Mouse (Mus musculus) macrophage (primary cell): Measurements from ENCODE around the gene Camk2n2. TPM values are rescaled to one million over a fixed set of nuclear protein-coding genes. Genes with fewer than 3 reads are reported as not detected.

Source experiments
- H3K27ac ChIP-seq: fragments of 350-480 bp; formaldehyde crosslinking; 2 replicates; pipeline ENCODE4 v1.9.0; 2021
- H3K36me3 ChIP-seq: fragments of 350-480 bp; formaldehyde crosslinking; 2 replicates; pipeline ENCODE4 v1.9.0; 2021; ENCODE audit errors: inconsistent target
- H3K4me3 ChIP-seq: fragments of 350-480 bp; formaldehyde crosslinking; 2 replicates; pipeline ENCODE4 v1.9.0; 2021; ENCODE audit errors: inconsistent target
- H3K79me2 ChIP-seq: fragments of 350-480 bp; formaldehyde crosslinking; 2 replicates; pipeline ENCODE4 v1.9.0; 2021; ENCODE audit errors: inconsistent target
- WGBS: methylation state at CpG from one replicate; pipeline ENCODE4 v1.1.7; 2026; ENCODE audit warnings: inconsistent platforms; ENCODE audit not compliant: missing documents; 5-methylcytosine and 5-hydroxymethylcytosine counted together
- polyA plus RNA-seq: library from polyadenylated mRNA; stranded (reverse); fragments of 250-400 nt; gene quantifications from 3 replicates; pipeline ENCODE4 v1.2.4, GENCODE M21; 2018; ENCODE audit warnings: inconsistent platforms

The Camk2n2 gene
- polyA plus RNA-seq, 1 experiment from 2014 or later, result 2.1 TPM

DNA sequence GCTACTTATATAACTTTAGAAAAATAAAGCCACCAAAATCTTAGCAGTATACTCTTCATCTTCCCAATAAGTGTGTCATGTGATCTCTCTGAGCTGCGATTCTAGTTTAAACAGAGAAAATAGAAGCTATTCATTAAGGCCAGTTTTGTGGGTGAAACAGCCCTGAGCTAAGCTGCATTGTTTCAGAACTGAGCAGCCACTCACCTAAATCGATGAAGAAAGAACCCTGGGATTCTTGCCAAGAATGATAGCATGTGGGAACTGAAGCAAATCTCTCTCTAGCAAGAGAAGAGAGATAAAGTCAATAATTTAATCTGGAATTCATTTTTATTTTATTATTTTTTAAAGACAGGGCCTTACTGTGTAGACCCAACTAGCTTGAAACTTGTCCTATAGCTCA, 2.1 kb upstream of the Camk2n2 start:
- no peaks in the 10 kb centered on the region for H3K36me3 ChIP-seq
- WGBS, result 47% methylated on average over 2 of the region's 2 CpGs
- H3K4me3 ChIP-seq, result no peak overlapping the region
- H3K27ac ChIP-seq, result no peak overlapping the region
- H3K79me2 ChIP-seq, result no peaks in the 10 kb centered on the region

GRCm38 (mm10) chr16:20621991-20622685, 1.1 kb upstream of the Camk2n2 start:
- Histone ChIP-seq H3K4me3 (peak overlapping the region; percentile 54), H3K36me3 (no peaks in the 10 kb centered on the region), H3K27ac (0 out of 2 replicates have a peak overlapping the region, but pooled peaks have one; percentile 13), H3K79me2 (no peaks in the 10 kb centered on the region)
- whole genome bisulfite sequencing, result 0% methylated on average over 22 of the region's 37 CpGs

DNA sequence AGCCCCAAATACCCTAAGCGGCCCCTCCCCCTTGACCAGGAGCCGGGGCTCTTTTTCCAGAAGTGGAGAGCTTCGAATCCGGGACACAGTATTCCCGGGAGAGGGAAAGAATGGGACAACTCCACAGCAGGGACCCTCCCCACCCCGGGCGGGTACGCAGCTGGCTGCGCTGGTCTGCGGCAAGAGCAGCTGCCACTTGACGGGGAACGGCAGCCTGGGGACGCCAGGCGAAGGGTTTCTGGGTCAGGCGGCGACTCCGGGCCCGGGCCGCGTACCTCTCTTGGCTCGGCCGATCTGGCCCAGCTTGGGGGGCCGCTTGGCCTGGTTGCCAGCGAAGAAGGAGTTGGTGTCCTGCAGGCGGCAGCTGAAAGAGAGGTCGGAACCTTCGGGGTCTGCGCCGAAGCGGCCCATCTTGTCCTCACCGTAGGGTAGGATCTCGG, 316 bp downstream of the Camk2n2 start:
- no peak overlapping the region for H3K27ac ChIP-seq
- no peaks in the 10 kb centered on the region for H3K79me2 ChIP-seq
- 2% methylated on average over 32 of the region's 32 CpGs for WGBS
- no peak overlapping the region for H3K4me3 ChIP-seq
- no peaks in the 10 kb centered on the region for H3K36me3 ChIP-seq

DNA sequence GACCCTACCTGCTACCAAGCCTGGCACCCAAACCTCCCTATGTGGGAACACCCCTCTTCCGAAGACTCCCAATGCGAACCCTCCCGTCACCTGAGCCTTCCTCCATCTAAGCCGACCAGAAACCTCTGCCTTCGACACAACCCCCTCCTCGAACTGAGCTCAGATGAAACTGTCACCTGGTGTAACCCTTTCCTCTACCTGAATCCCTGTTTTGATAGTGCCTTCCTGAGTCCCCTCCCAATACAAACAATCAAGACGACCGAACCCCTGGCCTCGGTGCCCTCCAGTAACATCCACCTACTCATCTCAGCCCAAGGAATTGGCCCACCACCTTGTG, 720 bp downstream of the Camk2n2 start:
- Histone ChIP-seq H3K79me2 (no peaks in the 10 kb centered on the region), H3K4me3 (no peak overlapping the region)

DNA sequence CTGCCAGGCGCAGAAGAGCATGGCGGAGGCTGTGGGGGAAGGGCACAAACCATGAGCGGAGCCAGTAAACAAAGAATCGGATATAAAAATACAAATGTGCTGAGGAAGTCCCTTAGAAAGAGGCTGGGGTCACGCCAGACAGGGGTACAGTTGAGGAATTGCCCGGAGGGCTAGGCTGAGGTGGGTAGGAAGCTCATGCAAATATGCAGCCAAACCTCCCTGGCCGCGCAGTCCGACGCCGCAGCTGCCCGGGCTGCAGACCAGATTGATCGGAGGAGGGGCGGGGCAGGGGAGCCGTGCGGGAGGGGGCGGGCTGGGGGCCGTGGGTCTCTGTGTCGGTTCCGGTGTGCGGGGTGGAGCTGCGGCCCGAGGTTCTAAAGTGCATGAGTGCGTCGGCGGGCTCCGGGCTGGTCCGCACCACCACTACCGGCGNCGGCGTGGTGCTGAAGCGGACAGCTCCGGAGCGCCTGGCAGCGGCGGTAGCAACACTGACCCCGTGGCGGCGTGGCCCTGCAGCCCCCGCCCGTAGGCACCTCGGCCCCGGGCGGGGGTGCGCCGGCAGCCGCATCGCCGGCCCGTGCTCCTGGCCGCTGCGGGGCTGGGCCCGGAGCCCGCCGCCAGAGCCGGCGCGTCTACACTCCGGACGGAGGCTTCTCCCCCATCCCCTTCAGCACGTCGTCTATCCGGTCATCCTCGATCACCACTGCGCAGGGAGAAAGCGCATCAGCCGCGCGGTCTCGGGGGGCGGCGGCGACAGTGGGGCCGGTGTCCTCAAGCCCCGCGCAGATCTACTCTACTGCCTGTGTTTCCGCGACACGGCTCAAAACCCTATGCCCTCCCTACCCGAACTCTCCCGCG, 1.3 kb downstream of the Camk2n2 start:
- Histone ChIP-seq H3K27ac (no peak overlapping the region), H3K79me2 (no peaks in the 10 kb centered on the region), H3K4me3 (no peak overlapping the region), H3K36me3 (no peaks in the 10 kb centered on the region)
- 6% methylated on average over 78 of the region's 83 CpGs for WGBS

More for the DNA sequence above, 720 bp downstream of the Camk2n2 start:
- H3K27ac ChIP-seq, result no peak overlapping the region
- no peaks in the 10 kb centered on the region for H3K36me3 ChIP-seq
- WGBS, result 7% methylated on average over 9 of the region's 9 CpGs

- Histone ChIP-seq H3K79me2 (peaks cover 20% of the 10 kb centered on the region; the same call in 1 of the 2 replicates), H3K36me3 (peaks cover 5% of the 10 kb centered on the region), H3K27ac (peak within 1 kb of the TSS; percentile 34), H3K4me3 (peak within 1 kb of the TSS; percentile 82)
- WGBS, result 1% methylated on average over 41 of the region's 41 CpGs
Observed at GRCm38 (mm10) chr16:20611357-20612227, 9.5 kb downstream of the Camk2n2 start, which contains the start of the genes Eef1akmt4, Gm49333 and Alg3. Gene Eef1akmt4, plus strand, starts transcription at chr16:20611593. Gene Gm49333, plus strand, starts transcription at chr16:20611610. Gene Alg3, minus strand, starts transcription at chr16:20611735.

DNA sequence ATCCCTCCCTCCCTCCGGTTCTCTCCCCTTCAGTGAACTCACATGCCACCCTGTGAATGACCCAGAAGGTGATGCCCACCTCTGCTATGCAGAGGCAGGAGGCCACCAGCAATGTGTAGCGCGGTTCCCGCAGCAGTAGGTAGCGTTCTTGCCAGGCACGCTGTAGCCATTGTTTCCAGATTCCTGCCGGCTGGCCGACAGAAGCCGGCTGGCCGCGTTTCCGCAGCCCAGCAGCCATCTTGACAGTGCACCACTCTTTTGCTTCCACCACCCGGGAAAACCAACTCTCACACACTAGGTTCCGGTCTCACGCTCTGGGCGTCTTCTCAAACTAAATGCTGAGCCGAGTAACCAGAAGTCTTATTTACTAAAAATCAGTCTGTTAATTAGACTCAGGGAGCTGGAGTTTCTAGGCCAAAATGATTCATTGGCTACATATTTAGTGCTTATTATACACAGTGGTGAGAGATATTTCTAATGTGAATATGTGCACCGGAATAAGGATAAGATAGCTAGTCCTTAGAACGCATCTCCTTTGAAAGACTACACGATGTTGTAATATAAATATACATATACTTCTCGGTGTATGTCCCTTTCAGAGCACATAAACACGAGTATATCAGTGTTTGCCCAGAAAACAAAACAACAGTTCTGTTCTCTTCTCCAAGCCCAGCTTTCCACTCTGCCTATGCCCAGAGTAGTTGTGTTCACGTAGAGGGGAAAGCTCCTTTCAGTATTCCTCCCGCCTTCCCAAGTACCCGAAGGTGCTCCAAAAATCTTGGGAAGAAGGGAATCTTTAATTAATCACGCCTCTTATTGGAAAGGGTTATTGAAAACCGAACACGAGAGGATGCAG, 10.4 kb downstream of the Camk2n2 start:
- H3K4me3 ChIP-seq, result peak overlapping the region; percentile 82
- peaks cover 20% of the 10 kb centered on the region; the same call in 1 of the 2 replicates for H3K79me2 ChIP-seq
- peaks cover 13% of the 10 kb centered on the region for H3K36me3 ChIP-seq
- H3K27ac ChIP-seq, result peak overlapping the region; percentile 34
- WGBS, result under 1% methylated on average over 28 of the region's 28 CpGs

DNA sequence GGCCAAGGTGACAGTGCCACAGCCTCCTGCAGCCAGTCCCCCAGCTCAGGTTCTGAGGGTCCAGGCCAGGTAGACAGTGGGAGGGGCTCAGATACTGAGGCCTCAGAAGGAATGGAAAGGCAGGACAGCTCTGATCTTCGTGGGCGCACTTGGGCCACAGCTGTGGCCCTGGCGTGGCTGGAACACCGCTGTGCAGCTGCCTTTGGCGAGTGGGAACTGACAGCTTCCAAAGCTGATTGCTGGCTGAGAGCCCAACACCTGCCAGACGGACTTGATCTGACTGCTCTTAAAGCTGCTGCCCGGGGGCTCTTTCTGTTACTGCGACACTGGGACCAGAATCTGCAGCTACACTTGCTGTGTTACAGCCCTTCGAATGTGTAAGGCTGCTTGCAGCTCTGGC, 16.4 kb downstream of the Camk2n2 start:
- H3K4me3 ChIP-seq, result no peak overlapping the region
- peaks cover 26% of the 10 kb centered on the region for H3K36me3 ChIP-seq
- 78% methylated on average over 9 of the region's 9 CpGs for WGBS
- H3K27ac ChIP-seq, result no peak overlapping the region
- peaks cover 8% of the 10 kb centered on the region; the same call in 1 of the 2 replicates for H3K79me2 ChIP-seq

GRCm38 (mm10) chr16:20600511-20600910, 20.6 kb downstream of the Camk2n2 start:
- H3K36me3 ChIP-seq, result peaks cover 10% of the 10 kb centered on the region; the same call in 1 of the 2 replicates
- no peak overlapping the region for H3K4me3 ChIP-seq
- no peaks in the 10 kb centered on the region for H3K79me2 ChIP-seq
- 77% methylated on average over 5 of the region's 5 CpGs for WGBS
- no peak overlapping the region for H3K27ac ChIP-seq

DNA sequence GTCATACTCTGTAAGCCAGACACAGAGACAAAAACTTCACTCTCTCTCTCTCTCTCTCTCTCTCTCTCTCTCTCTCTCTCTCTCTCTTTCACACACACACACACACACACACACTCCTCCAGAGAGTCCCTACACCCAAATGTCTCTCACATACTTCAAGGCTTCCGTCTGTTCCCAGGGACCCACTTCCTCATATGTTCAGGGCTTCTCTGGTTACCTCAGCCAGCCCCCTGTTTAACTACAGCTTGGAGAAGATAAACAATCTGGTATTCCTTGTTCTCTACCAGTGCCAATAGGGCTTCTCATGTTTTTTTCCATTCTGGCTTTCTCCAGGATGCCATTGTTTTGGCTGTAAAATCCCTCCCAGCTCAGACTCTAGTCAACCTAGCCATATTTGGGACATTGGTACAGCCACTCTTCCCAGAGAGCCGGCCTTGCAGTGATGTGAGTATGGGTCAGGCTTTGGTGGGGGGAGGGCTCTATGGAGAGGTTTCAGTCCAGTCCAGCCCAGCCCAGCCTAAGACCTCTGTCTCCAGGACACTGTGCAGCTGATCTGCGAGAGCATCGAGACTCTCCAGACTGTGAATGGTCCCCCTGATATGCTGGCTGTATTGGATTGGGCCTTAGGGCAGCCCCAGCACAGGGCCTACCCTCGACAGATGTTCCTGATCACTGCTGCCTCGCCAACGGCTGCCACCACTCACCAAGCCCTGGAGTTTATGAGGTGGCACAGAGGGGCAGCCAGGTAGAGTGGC, 24.2 kb downstream of the Camk2n2 start:
- Histone ChIP-seq H3K36me3 (no peaks in the 10 kb centered on the region), H3K79me2 (no peaks in the 10 kb centered on the region), H3K27ac (no peak overlapping the region), H3K4me3 (no peak overlapping the region)
- 70% methylated on average over 5 of the region's 7 CpGs for WGBS

DNA sequence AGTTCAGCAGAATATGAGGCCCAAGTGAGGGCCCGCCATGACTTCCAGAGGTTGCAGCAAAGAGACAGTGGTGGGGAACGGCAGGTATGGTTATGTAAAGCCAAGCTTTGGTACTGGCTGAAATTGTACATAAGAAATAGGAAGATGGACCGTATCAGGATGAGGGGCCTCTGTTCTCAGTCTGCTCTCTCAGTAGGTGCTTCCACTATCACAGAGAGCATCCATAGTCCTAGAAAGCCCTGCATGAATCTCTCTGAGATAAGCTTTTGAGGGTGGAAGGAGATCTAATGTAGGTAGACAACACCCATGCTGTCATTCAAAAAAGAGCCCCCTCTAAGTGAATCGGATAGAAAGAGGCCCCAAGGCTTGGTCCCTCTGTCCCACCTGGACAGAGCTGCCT, 25.4 kb downstream of the Camk2n2 start:
- no peak overlapping the region for H3K27ac ChIP-seq
- 83% methylated on average over 4 of the region's 4 CpGs for WGBS
- no peaks in the 10 kb centered on the region for H3K79me2 ChIP-seq
- no peaks in the 10 kb centered on the region for H3K36me3 ChIP-seq
- H3K4me3 ChIP-seq, result no peak overlapping the region

DNA sequence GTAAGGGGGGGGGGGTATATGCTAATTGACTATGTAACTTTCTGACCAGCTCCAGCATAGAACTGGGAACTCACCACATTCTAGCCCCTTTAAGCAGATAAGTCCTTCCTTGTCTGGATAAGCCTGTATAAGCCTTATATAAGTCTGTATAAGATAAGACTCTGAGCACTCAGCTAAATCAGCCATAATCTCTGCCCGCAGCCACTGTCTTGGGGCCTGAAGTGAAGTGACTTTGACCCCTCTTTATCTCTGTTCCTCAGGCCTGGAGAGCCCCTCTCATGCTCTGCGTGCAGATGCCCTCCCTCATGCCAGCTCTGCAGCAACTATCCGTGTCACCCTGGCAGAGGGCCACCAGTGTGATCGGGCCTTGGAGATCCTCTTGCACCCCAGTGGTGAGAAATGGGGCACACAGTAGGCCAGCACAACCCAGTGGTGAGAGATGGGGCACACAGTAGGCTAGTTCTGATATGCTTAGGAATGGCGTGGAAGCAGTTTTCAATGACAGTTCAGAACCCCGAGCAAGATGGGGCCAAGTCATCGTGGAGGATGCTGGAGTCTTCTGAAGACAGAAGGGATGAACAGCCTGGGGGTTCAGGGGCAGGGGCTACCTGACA, 25.9 kb downstream of the Camk2n2 start:
- no peaks in the 10 kb centered on the region for H3K79me2 ChIP-seq
- H3K27ac ChIP-seq, result no peak overlapping the region
- WGBS, result 93% methylated on average over 7 of the region's 7 CpGs
- no peaks in the 10 kb centered on the region for H3K36me3 ChIP-seq
- H3K4me3 ChIP-seq, result no peak overlapping the region
